Mouse (Mus musculus) heart, embryonic 16.5 days (tissue): ENCODE data around the gene Khdrbs2. TPM values are rescaled to one million over a fixed set of nuclear protein-coding genes. Genes with fewer than 3 reads are reported as not detected.

Source experiments
- ATAC-seq: fragments of 200-750 bp; cut with Nextera tagmentation; replicated peaks from 2 replicates; pipeline ENCODE4 v1.8.0; 2017; ENCODE audit warnings: moderate number of reproducible peaks; ENCODE audit not compliant: insufficient read depth, low FRiP score; ENCODE audit errors: extremely low read depth
- H3K27ac ChIP-seq: fragments of 300-500 bp; sonication (generic); 2 replicates; pipeline ENCODE4 v1.5.1; 2014; ENCODE audit warnings: mild to moderate bottlenecking, low read length, control low read depth, moderate library complexity
- H3K27me3 ChIP-seq: fragments of 300-500 bp; sonication (generic); 2 replicates; pipeline ENCODE4 v1.6.1; 2014; ENCODE audit warnings: low read length, mixed read lengths; ENCODE audit not compliant: control insufficient read depth, insufficient read depth
- H3K36me3 ChIP-seq: fragments of 300-500 bp; sonication (generic); 2 replicates; pipeline ENCODE4 v1.6.1; 2014; ENCODE audit not compliant: control insufficient read depth, insufficient read depth
- H3K4me1 ChIP-seq: fragments of 300-500 bp; sonication (generic); 2 replicates; pipeline ENCODE4 v1.6.1; 2014; ENCODE audit warnings: low read length, mixed read lengths; ENCODE audit not compliant: control insufficient read depth, insufficient read depth
- H3K4me2 ChIP-seq: fragments of 300-500 bp; sonication (generic); 2 replicates; pipeline ENCODE4 v1.6.1; 2014; ENCODE audit warnings: low read depth, mild to moderate bottlenecking, control low read depth, low read length
- H3K4me3 ChIP-seq: fragments of 300-500 bp; sonication (generic); 2 replicates; pipeline ENCODE4 v1.5.1; 2014; ENCODE audit warnings: mild to moderate bottlenecking, control low read depth, low read length
- H3K9ac ChIP-seq: fragments of 300-500 bp; sonication (generic); 2 replicates; pipeline ENCODE4 v1.6.1; 2014; ENCODE audit warnings: low read length, control low read depth
- H3K9me3 ChIP-seq: fragments of 300-500 bp; sonication (generic); replicated peaks from 2 replicates; pipeline ENCODE4 v1.6.1; 2016; ENCODE audit warnings: low read length; ENCODE audit not compliant: control insufficient read depth
- WGBS: fragments of 180-500 bp; shearing (Covaris S2); extraction: QIAGEN DNeasy Blood & Tissue Kit; methylation state at CpG from one replicate; pipeline ENCODE4 v1.1.7; 2014; 5-methylcytosine and 5-hydroxymethylcytosine counted together
- polyA plus RNA-seq: library from polyadenylated mRNA; unstranded; fragments of >200 nt; fragmentation: Nextera tagmentation; extraction: Ambion mirVana; gene quantifications from 2 replicates; pipeline ENCODE4 v1.2.1, GENCODE M21; 2015

The Khdrbs2 gene
- polyA plus RNA-seq, 1 experiment from 2014 or later: 1.5 TPM

GRCm38 (mm10) chr1:32429493-32429892, 257.0 kb downstream of the Khdrbs2 start:
- H3K27ac ChIP-seq: no peak overlapping the region
- ATAC-seq: no peak
- no peaks in the 10 kb centered on the region for H3K36me3 ChIP-seq
- no peak overlapping the region for H3K9ac ChIP-seq
- 38% methylated on average over 1 of the region's 1 CpGs for WGBS
- H3K4me1 ChIP-seq: no peaks in the 10 kb centered on the region
- no peaks in the 10 kb centered on the region for H3K9me3 ChIP-seq
- no peaks in the 10 kb centered on the region for H3K27me3 ChIP-seq
- no peak overlapping the region for H3K4me2 ChIP-seq
- H3K4me3 ChIP-seq: no peak overlapping the region

- H3K36me3 ChIP-seq: no peaks in the 10 kb centered on the region
- H3K4me1 ChIP-seq: no peaks in the 10 kb centered on the region
- H3K27ac ChIP-seq: no peak overlapping the region
- no peak overlapping the region for H3K4me2 ChIP-seq
- H3K9me3 ChIP-seq: no peaks in the 10 kb centered on the region
- no peak overlapping the region for H3K9ac ChIP-seq
- H3K27me3 ChIP-seq: no peaks in the 10 kb centered on the region
- 70% methylated on average over 3 of the region's 3 CpGs for WGBS
- no peak overlapping the region for H3K4me3 ChIP-seq
- ATAC-seq: no peak
Observed at GRCm38 (mm10) chr1:32430516-32430915, 258.0 kb downstream of the Khdrbs2 start.

GRCm38 (mm10) chr1:32433118-32433517, 260.6 kb downstream of the Khdrbs2 start:
- 77% methylated on average over 2 of the region's 2 CpGs for WGBS
- no peak overlapping the region for H3K4me2 ChIP-seq

GRCm38 (mm10) chr1:32443927-32444326, 271.4 kb downstream of the Khdrbs2 start:
- 75% methylated on average over 5 of the region's 5 CpGs for WGBS
- Histone ChIP-seq H3K36me3 (no peaks in the 10 kb centered on the region), H3K4me1 (no peaks in the 10 kb centered on the region), H3K27ac (no peak overlapping the region), H3K27me3 (no peaks in the 10 kb centered on the region), H3K4me3 (no peak overlapping the region), H3K4me2 (no peak overlapping the region), H3K9me3 (no peaks in the 10 kb centered on the region), H3K9ac (no peak overlapping the region)
- ATAC-seq: no peak

More at GRCm38 (mm10) chr1:32433118-32433517, 260.6 kb downstream of the Khdrbs2 start:
- no peaks in the 10 kb centered on the region for H3K36me3 ChIP-seq
- ATAC-seq: no peak
- no peaks in the 10 kb centered on the region for H3K4me1 ChIP-seq
- no peak overlapping the region for H3K4me3 ChIP-seq
- no peak overlapping the region for H3K27ac ChIP-seq
- H3K27me3 ChIP-seq: no peaks in the 10 kb centered on the region
- H3K9me3 ChIP-seq: no peaks in the 10 kb centered on the region
- H3K9ac ChIP-seq: no peak overlapping the region

- no peaks in the 10 kb centered on the region for H3K4me1 ChIP-seq
- ATAC-seq: no peak
- no peak overlapping the region for H3K4me2 ChIP-seq
- 76% methylated on average over 6 of the region's 6 CpGs for WGBS
- no peaks in the 10 kb centered on the region for H3K36me3 ChIP-seq
- H3K4me3 ChIP-seq: no peak overlapping the region
- H3K27me3 ChIP-seq: no peaks in the 10 kb centered on the region
- H3K9me3 ChIP-seq: no peaks in the 10 kb centered on the region
- H3K27ac ChIP-seq: no peak overlapping the region
- H3K9ac ChIP-seq: no peak overlapping the region
Observed at GRCm38 (mm10) chr1:32463103-32463516, 290.6 kb downstream of the Khdrbs2 start.

- Histone ChIP-seq H3K9me3 (no peaks in the 10 kb centered on the region), H3K4me3 (no peak overlapping the region), H3K36me3 (no peaks in the 10 kb centered on the region), H3K27me3 (no peaks in the 10 kb centered on the region), H3K9ac (no peak overlapping the region), H3K27ac (no peak overlapping the region), H3K4me2 (no peak overlapping the region), H3K4me1 (no peaks in the 10 kb centered on the region)
- no peak for ATAC-seq
- 76% methylated on average over 2 of the region's 2 CpGs for WGBS
Observed at GRCm38 (mm10) chr1:32471022-32471421, 298.5 kb downstream of the Khdrbs2 start.

- ATAC-seq: no peak
Observed at GRCm38 (mm10) chr1:32471502-32472214, 299.1 kb downstream of the Khdrbs2 start.

GRCm38 (mm10) chr1:32487944-32488343, 315.4 kb downstream of the Khdrbs2 start:
- 66% methylated on average over 2 of the region's 2 CpGs for WGBS
- no peak for ATAC-seq

More at GRCm38 (mm10) chr1:32471502-32472214, 299.1 kb downstream of the Khdrbs2 start:
- no peaks in the 10 kb centered on the region for H3K4me1 ChIP-seq
- no peak overlapping the region for H3K4me3 ChIP-seq
- WGBS: 76% methylated on average over 11 of the region's 11 CpGs
- no peak overlapping the region for H3K27ac ChIP-seq
- no peaks in the 10 kb centered on the region for H3K9me3 ChIP-seq
- no peak overlapping the region for H3K4me2 ChIP-seq
- H3K27me3 ChIP-seq: no peaks in the 10 kb centered on the region
- H3K9ac ChIP-seq: no peak overlapping the region
- no peaks in the 10 kb centered on the region for H3K36me3 ChIP-seq

GRCm38 (mm10) chr1:32503381-32503780, 330.9 kb downstream of the Khdrbs2 start:
- Histone ChIP-seq H3K4me2 (no peak overlapping the region), H3K9ac (no peak overlapping the region), H3K4me3 (no peak overlapping the region), H3K9me3 (no peaks in the 10 kb centered on the region), H3K4me1 (no peaks in the 10 kb centered on the region), H3K27me3 (no peaks in the 10 kb centered on the region), H3K36me3 (no peaks in the 10 kb centered on the region), H3K27ac (no peak overlapping the region)
- 87% methylated on average over 6 of the region's 6 CpGs for WGBS
- ATAC-seq: no peak

More at GRCm38 (mm10) chr1:32487944-32488343, 315.4 kb downstream of the Khdrbs2 start:
- no peak overlapping the region for H3K4me3 ChIP-seq
- H3K4me2 ChIP-seq: no peak overlapping the region
- H3K27me3 ChIP-seq: no peaks in the 10 kb centered on the region
- H3K9ac ChIP-seq: no peak overlapping the region
- H3K4me1 ChIP-seq: no peaks in the 10 kb centered on the region
- H3K9me3 ChIP-seq: no peaks in the 10 kb centered on the region
- no peaks in the 10 kb centered on the region for H3K36me3 ChIP-seq
- no peak overlapping the region for H3K27ac ChIP-seq
